Mouse (Mus musculus) fibroblast of lung, adult 2 months (primary cell): ENCODE results near the gene Cdca7l.
"Not testable (repeated sequence)": the region's sequence is repeated elsewhere in the genome, so short reads cannot be mapped to it uniquely, and the experiment has no call there.

ENCODE experiments used
- DNase-seq: peaks from one replicate; pipeline ENCODE4 v3.0.0-alpha.2; 2011; ENCODE audit warnings: low read depth

Gene Cdca7l

DNA sequence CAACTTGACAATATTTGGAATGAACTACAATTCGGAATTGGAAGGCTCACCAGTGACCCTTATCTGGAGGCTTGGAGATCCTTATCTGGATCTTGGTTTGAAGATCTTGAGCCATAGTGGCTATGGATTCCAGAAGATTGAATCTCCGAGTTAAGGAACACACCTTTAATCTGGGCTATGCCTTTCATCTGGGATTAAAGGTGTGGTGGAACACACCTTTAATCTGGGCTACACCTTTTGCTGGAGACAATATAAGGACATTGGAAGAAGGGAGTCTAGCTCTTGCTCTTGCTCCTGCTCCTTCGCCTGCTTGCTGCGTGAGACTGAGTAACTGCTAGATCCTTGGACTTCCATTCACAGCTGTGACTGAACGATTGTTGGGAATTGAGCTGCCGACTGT is at the start of gene Cdca7l:
Gene Cdca7l (plus strand): TSS at position 301 of the 400 bp plus-strand sequence.
- not testable (repeated sequence) for DNase-seq

DNA sequence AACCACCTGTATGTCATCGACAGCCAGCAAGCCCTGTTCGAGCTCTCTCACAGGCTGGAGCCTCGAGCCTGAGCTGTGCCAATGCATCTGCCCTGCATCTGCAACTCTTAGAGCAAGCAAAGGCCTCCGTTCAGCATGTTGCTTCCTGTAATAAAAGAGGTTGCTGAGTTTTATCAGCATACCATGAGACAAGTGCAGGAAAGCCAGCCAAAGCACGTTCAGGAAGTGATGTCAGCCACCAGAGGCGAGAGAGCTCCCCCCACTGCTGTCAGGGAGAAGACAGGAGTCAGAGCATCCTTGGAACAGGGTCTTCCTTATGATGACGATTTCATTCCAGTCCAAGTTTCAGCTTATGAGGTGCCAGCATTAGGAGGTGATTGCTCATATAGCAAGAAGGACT is 48.1 kb upstream of the Cdca7l start:
- DNase-seq, result no peak

DNA sequence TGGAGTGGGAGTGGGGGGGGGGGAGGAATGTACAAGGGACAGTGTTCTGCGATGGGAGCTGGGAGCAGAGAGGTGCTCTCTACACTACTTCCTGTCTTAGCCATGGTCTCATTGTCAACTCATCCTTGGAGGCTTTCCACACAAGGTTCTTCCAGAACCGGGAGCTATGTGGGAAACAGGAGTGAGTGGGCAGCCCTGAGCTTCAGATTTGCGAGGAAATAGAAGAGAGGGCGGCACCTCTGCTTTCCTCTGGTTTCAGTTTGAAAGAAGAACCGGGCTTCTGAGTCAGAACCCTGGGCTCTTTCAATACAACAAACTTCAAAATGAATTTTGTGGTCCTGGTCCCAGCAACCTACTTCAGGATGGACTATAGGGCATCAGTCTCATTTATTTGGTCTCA is 43.7 kb upstream of the Cdca7l start:
- DNase-seq, result no peak

DNA sequence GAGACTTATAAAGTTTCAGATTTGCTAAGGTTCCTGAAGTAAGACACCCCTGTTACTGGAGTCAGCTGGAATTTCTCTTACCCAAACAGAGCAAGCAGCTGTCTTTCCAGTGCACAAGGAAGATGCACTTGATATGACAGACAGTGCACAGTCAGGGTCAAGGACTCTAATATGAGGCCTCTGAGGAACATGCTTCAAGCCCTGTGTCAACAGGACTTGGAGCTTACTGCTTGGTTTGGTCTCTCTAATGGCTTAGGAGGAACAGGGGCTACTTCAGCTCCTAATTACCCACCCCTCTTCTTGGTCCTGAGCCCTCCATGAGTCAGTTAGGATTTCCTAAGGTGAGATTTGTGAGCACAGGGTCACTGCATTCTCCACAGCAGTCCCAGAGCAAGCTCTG is 43.2 kb upstream of the Cdca7l start:
- no peak for DNase-seq

DNA sequence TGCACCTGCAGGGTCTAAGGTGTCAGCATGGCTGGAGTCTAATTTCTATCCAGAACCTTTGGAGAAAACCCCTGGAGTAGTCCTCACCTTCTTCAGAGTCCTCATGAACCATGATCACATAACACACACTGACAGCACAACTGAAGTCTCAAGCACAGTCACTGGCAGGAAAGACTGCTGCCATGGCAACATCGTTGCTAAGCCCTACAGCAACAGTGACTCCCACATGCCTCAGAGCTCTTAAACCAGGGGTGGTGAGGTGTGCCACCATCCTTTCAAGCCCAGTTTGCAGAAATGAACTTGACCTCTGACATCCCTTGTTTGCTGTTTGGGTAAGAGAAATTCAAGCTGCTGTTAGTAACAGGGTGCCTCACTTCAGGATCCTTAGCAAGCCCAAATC is 42.4 kb upstream of the Cdca7l start:
- no peak for DNase-seq

DNA sequence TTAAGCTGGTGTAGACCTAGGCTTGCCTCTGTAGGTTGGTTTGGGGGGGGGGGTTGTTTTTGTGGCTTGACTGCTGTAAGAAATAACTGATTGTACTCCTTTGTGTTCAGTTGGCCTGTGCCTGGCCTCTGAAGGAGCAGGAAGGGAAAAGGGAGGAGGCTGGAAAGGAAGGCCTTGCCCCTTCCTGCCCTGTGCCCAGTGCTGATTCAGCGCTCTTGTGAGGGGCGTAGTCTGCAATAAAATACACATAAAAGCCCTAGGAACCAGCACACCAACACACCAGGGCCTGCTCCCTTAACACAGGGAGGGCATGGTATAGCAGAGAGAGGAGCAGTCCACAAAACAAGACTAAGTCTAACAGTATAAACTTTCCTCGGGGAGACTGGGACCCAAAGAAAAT is 40.8 kb upstream of the Cdca7l start:
- no peak for DNase-seq

DNA sequence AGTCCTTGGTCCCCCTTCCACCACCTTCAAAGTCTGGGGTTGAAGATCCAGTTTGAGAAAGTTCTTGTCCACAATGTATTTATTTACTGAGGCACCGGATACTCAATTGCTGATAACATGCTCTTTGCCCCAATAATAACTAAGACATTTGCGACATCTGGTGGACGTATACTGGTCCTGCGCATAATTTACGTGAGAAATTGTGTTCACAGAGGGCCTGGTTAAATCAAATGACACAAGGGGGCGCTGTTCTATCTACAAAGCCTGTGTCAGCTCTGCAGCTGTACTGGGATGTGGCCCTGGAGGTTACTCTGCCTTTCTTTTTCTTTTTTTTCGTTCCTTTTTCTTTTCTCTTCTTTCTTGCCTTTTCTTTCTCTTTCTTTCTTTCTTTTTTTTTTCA is 39.2 kb upstream of the Cdca7l start:
- peak; percentile 61 for DNase-seq

DNA sequence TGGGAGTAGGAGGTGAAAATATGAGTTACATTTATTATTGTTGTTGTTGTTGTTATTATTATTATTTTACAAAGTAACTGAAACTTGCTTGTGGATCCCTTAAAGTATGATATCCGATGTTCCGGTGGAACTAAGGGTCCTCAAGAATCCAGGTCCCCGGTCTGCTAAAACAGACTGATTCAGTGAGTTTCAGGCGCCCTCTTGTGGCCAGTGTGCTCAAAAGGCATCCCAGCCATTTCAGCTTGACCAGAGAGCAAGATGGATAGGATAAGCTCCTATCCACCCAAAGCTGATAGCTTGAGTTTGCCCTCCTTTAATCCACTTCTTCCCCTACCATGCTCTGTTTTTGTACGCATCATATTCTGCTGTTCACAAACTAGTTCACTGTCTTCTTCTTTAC is 35.0 kb upstream of the Cdca7l start:
- DNase-seq, result peak; percentile 12

DNA sequence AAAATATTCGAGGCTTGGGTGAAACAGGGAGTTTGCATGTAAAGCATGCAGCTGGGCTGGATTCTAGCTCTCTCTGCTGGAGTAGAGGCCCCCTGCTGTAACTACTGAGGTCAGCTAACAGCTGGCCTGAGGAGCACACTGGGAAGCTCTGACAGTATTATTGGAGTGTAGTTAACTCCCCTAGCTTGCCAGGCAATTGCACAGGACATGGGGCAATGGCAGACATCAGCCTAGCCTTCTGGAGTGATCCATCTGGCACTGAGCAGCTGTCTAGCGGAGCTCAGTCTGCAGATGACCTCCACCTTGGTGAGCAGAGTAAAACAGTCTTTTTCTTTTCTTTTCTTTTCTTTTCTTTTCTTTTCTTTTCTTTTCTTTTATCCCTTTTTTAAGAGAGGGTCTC is 33.9 kb upstream of the Cdca7l start:
- DNase-seq, result no peak

DNA sequence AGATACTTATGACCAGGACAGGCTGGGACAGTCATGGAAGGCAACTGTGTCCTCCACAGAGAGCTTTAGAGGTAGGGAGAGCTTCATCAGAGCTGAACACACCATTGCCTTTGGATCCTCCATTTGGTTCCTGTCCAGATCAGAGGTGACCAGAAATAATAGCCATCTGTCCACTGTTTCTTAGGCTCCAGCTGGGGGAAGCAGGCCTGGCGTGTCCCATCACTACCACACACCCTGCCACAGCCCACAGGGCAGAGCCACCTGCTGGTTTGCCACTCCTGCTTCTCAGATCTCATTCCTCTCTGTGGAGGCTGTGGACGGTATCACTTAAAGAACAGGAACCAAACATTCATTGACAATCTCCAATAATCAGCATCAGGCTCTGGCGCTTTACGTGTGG is 32.9 kb upstream of the Cdca7l start:
- no peak for DNase-seq

DNA sequence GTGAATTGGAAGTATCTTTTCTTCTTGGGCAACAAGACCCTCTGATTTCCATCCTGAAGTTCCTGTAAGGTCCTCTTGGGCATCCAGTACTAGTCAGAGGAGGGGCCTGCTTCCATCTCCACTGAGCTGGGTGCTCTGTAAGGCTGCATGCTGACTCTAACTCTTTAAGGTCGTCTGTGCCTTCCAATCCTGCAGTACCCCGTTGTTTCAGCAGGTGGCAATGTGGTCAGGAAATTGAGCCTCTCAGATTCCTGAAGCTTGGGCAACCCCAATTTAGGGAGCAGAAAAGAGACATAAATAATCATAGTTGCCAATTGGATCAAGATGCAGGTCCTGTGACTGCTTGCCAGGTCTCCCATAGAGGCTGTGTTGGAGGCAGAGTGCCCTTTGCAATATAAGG is 31.5 kb upstream of the Cdca7l start:
- peak; percentile 57 for DNase-seq

DNA sequence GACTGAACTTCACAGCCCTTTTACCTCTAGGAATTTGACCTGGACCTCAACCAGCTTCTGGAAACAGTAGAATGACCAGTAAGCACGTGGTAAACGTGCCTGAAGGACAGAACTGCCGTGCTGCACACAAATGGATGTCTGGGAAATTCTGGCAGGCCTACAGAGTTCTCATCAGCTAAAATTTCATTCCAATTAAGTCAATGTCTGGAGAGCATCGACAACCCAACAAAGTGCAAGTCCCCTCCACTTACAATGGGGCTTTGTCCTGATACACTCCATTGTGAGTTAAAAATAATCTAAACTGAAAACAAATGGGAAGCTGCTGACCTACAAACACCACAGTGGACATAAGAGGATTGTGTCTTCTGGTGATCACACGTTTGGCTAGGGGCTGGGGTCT is 27.2 kb upstream of the Cdca7l start:
- DNase-seq, result no peak

DNA sequence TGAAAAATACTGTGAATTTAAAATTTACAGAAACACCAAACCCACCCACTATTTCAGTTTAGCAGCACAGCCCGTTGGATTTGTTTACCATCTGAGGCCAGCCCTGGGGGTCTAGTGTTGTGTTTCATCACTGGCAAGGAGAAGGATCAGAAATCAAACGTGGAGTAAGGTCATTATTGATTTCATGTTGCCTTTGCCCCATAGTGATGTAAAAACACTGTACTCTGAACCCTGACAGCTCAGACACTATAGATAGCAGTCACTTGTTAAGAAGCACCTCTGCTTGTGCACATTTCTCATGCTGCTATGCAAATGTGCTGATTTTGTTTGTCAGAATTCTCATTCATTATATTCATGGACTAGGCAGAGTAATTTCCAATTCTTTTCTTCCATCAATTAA is 22.7 kb upstream of the Cdca7l start:
- no peak for DNase-seq

DNA sequence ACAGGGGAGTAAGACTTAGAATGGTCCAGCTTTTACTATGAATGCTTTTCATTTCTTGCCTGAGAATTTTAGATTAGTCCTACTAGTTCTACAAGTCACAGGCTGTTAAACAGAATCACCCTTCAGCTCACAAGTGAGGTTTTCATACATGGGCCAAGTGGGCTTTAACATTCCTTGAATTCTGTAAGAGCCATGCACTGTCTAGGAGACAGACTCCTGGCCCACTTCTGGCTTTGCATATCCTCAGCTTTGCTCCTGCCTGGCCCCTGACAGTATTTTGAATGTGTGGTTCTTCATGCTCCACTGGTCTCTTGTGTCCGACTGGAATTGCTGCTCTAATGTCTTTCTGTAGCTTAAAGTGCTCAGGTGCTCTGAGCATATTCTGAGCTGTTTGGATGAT is 20.7 kb upstream of the Cdca7l start:
- no peak for DNase-seq

DNA sequence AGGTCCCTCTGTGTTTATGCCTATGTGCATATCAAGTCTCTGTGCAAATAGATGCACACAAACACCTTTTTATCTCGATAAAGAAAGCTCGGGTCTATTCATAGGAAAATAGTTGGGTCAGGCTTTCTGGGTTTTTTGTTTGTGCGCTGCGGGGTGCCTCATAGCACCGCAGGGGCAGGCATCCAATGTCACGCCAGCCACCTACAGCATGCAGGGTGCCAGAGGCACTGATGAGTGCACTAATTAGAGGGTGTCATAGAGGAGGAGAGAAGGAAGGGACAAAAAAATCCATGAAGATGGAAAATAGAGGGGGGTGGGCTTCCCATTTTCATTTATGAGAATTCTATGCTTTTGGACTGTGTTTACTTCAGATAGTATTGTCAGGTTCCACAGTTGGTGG is 17.5 kb upstream of the Cdca7l start:
- no peak for DNase-seq

DNA sequence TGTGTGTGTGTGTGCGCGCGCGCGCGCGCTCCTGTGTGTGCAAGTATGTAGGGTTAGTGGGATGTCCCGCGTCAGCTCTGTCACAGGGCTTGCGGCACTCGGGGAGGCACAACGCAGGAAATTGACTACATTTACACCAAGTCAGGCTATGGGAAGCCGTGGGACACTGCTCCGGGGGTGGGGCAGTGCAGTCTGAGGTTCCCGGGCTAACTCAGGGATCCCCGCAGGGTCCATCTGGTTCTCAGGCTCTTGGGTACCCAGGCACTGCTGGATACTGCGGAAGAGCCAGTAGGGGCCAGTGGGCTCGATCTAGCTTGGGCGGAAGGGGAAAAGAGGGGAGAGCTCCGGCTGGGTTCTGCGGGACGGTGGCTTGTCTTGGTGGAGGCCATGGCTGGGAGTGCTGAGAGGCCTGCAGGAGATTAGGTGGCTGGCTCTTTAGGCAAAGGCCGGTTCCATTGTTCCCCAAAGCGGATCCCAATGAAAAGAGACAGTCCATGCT is 15.5 kb upstream of the Cdca7l start:
- no peak for DNase-seq

DNA sequence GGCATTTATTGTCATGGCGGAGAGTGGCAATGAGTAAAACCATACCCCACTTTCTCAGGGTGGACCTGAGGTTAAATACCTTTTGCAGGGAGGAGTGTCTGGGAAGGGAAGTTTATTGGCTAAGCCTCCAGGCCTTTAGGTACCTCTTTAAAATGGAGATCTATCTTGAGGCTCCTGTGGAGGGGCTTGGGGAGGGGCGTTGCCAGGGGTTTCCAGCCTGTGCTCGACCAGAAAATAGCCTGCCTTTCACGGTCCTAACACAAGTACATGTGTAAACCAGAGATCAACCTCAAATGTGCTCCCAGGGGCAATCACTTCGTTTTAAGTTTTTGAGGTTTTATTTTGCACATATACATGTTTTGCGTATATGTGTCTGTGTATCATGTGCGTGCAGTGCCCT is 15.1 kb upstream of the Cdca7l start:
- DNase-seq, result no peak

DNA sequence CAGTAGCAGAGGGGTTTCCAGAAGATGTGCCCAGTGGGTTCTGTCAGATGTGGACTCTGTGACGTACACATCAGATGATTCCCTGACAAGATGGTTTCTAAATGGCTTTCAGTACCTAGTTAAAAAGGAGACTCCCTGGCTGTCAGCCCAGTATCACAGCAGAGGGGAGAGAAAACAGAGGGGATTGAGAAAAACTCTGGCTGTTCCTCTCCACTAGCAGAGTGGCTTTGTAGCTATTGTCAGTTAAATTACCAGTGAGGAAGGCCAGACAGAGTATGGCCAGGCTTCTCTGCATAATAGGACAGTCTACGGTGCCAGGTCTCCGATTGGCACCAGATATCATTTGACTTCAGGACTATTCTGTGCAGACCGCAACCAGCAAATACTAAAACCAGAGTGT is 8.8 kb upstream of the Cdca7l start:
- DNase-seq, result no peak

DNA sequence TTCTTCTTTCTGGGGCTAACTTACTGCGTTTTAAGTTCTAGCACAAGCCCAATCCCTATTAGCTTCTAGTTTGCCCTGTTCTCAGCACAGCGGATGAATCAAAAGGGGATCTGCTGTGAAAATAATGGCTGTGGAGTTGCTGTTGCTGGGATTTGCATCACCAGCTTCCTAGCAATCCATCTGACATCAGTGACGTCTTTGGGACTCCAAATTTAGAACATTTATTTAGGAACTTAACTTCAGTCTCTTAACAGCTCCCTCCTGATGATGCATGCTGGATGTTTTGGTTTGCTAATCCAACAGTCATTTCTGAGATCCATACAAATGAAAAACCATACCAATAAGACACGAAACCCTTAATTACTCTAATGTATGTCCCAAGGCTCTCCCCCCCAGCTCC is 1.5 kb downstream of the Cdca7l start:
- no peak for DNase-seq

DNA sequence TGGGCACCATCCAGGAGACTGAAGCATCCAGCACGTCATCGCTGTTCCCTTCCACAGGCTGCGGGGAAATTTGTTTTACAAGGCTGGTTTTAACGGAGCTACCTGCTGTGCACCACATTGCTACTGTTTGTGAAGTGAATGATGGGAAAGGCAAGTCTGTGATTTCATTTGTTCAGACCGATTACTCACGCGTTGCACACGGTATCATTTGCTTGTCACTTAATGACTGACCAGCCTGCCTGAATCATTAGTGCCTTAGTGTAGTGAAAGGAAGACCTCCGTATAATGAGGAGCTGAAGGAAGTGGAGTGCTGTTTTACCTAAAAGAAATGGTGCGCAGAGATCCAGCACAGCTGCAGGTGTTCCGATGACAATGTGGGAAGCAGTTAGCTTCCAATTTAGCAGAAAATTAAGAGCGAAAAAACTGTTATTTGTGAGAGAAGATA is 1.9 kb downstream of the Cdca7l start:
- DNase-seq, result no peak

DNA sequence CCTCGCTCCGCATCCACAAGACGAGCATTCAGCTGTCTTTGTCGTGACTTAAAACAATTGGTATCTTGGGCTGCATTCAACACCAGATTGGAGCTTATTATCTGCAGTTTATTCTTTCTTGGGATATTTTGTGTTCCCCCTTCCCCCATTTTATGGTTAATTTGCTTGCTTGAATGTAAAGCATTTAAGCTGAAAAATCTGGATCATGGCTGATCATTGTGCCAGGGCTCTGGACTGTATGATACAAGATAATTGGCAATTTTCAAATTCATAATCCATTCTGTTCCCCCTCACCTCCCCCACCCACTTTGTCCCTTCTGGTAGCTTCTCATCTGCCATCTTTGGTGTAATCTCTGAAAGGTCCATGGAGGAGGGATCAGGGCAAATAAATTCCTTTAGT is 2.4 kb downstream of the Cdca7l start:
- DNase-seq, result no peak

DNA sequence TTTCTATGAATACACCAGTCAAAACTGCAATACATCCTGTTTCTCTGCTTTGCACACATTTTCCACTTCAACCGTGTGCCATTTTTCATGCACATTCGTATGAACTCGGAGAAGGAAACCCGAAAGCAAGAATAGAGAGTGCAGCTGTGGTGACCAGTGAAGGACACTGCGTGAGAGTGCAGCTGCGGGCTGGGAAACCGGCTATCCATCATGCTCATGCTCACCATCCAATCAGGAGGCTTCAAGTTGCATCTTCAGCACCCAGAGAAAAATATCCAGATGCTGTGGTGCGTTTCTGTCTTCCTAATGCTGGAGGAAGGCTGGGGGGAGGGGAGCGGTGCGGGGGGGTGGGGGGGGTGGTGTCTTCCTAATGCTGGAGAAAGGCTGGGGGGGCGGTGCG is 3.5 kb downstream of the Cdca7l start:
- no peak for DNase-seq

DNA sequence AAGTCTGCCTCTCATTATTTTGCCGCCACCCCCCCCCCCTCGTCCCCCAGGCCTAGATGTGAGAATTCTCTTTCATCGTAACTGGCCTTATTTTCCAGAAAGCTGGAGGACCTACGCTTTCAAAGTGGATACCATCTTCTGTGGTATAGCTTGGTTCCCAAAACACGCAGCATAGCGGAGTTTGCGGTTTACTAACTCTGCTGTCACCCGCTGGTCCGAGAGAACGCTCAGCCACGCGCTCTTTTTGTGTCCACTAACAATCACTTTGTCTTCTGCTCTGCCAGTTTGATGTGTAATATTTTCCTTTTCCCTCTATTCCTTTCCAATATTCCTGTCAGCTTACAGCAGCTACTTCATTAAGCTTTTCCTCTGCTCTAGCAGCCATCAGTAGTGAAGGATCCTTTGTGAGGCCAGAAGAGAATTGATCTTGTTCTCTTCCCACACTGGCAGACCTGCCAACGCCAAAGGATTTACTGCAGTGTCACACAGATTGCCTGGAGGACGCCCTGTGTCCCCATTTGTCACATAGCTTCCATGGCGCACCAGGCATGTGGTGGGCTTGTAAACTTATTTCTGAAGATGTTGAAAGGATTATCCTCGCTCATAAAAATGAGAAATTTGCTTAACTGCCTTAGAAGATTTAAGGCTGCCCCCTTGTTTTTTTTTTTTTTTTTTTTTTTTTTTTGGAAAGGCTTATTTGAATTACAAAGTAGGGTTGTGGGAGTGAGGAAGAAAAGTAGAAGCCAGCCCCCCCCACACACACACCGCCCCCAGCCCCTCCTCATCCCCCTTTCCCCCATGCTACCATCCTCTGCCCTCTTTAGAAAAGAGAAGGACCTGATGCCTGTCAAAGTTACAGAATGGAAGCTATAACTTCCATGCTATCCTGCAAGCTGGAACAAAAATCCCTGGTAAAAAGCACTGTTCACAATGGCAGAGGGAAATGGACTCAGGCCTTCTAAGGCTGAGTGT is 4.6 kb downstream of the Cdca7l start:
- no peak for DNase-seq
